Mouse (Mus musculus) testis, adult 10 weeks (tissue): ENCODE data around the gene Lipn. TPM values are rescaled to one million over a fixed set of nuclear protein-coding genes. Genes with fewer than 3 reads are reported as not detected.

ENCODE experiments used
- polyA plus RNA-seq: library from polyadenylated mRNA; stranded (reverse); fragments of 350-450 nt; fragmentation: Illumina TruSeq; extraction: RNeasy Lipid Tissue Mini Kit (QIAGEN cat#74804); gene quantifications from one replicate; pipeline ENCODE4 v1.2.3, GENCODE M21; 2014; ENCODE audit warnings: low read depth, low replicate concordance

Lipn gene
- not detected for polyA plus RNA-seq

GRCm38 (mm10) chr19:34066779-34067472 lies at the start of gene Lipn:
TSS of gene Lipn (plus strand) at chr19:34067358.

GRCm38 (mm10) chr19:34100633-34101032 lies 33.5 kb downstream of the Lipn start, which contains the start of gene Lipm:
TSS of gene Lipm (plus strand) at chr19:34100933.

Other genes starting within 250 kb of the Lipn start
- gene Lipf, start 106.2 kb upstream of the Lipn start, polyA plus RNA-seq: 17.8 TPM
- gene Lipk, start 59.1 kb upstream of the Lipn start, polyA plus RNA-seq: 0.41 TPM
- not detected for gene Lipm, start 33.6 kb downstream of the Lipn start, polyA plus RNA-seq
- gene Ankrd22, start 98.7 kb downstream of the Lipn start, polyA plus RNA-seq: 5.0 TPM
- 50.5 TPM for gene Stambpl1, start 124.9 kb downstream of the Lipn start, polyA plus RNA-seq
- gene Acta2, start 188.2 kb downstream of the Lipn start, polyA plus RNA-seq: 10.7 TPM
- gene Fas, start 223.3 kb downstream of the Lipn start, polyA plus RNA-seq: 1.5 TPM